Mouse (Mus musculus) layer of hippocampus, adult 8-10 months (tissue): ENCODE results near the gene Masp2. TPM values are rescaled to one million over a fixed set of nuclear protein-coding genes. Genes with fewer than 3 reads are reported as not detected.
A peak's percentile ranks its signal among the peaks of the same experiment; 100 is the strongest.

ENCODE experiments used
- DNase-seq, 2 experiments: peaks; one replicate each; pipeline ENCODE4 v3.0.0; 2022; ENCODE audit warnings: low spot score in 2 of 2
- total RNA-seq, 4 experiments: library from RNA; stranded (reverse); gene quantifications; 2 replicates each; pipeline ENCODE4 v1.2.4; 2022

The Masp2 gene
- total RNA-seq = 1 to 10 TPM; 1.1 to 5.5 (median 2.9) TPM

- DNase-seq = no peak
Measured at GRCm38 (mm10) chr4:148602357-148603120, at the start of gene Masp2. Masp2 (plus strand) TSS chr4:148602554.

GRCm38 (mm10) chr4:148557766-148558165 is 44.6 kb upstream of the Masp2 start:
- no peak for DNase-seq

GRCm38 (mm10) chr4:148558297-148559000 is 43.9 kb upstream of the Masp2 start, which contains the start of gene Exosc10:
Exosc10 (plus strand) TSS chr4:148558429.
- DNase-seq = peak; percentile 53 to 85

- no peak for DNase-seq
Measured at GRCm38 (mm10) chr4:148562676-148563075, 39.7 kb upstream of the Masp2 start.

- DNase-seq = no peak
Measured at GRCm38 (mm10) chr4:148563595-148563994, 38.8 kb upstream of the Masp2 start.

GRCm38 (mm10) chr4:148570138-148570537 is 32.2 kb upstream of the Masp2 start:
- DNase-seq = no peak

GRCm38 (mm10) chr4:148570693-148571295 is 31.6 kb upstream of the Masp2 start:
- no peak for DNase-seq

GRCm38 (mm10) chr4:148573222-148573621 is 29.1 kb upstream of the Masp2 start:
- DNase-seq = no peak

- DNase-seq = no peak
Measured at GRCm38 (mm10) chr4:148580765-148581164, 21.6 kb upstream of the Masp2 start.

GRCm38 (mm10) chr4:148581422-148581821 is 20.9 kb upstream of the Masp2 start:
- no peak for DNase-seq

- DNase-seq = no peak
Measured at GRCm38 (mm10) chr4:148583257-148583656, 19.1 kb upstream of the Masp2 start.

- no peak for DNase-seq
Measured at GRCm38 (mm10) chr4:148586648-148587047, 15.7 kb upstream of the Masp2 start.

- DNase-seq = no peak
Measured at GRCm38 (mm10) chr4:148588793-148589192, 13.6 kb upstream of the Masp2 start.

GRCm38 (mm10) chr4:148589565-148589964 is 12.8 kb upstream of the Masp2 start:
- DNase-seq = no peak

- no peak for DNase-seq
Measured at GRCm38 (mm10) chr4:148590421-148591170, 11.8 kb upstream of the Masp2 start.

GRCm38 (mm10) chr4:148591171-148591630 is 11.2 kb upstream of the Masp2 start, which contains the start of gene Srm:
Srm (plus strand) TSS chr4:148591503.
- DNase-seq = peak; percentile 95 to 98

- DNase-seq = no peak
Measured at GRCm38 (mm10) chr4:148591637-148592380, 10.5 kb upstream of the Masp2 start.

- DNase-seq = no peak
Measured at GRCm38 (mm10) chr4:148593996-148594395, 8.4 kb upstream of the Masp2 start.

- no peak for DNase-seq
Measured at GRCm38 (mm10) chr4:148595916-148596315, 6.4 kb upstream of the Masp2 start.

- no peak for DNase-seq
Measured at GRCm38 (mm10) chr4:148596731-148597130, 5.6 kb upstream of the Masp2 start.

- DNase-seq = no peak
Measured at GRCm38 (mm10) chr4:148598826-148599225, 3.5 kb upstream of the Masp2 start.
